ENCODE assay signal across 8 mouse cellular contexts in the genomic region with DNA sequence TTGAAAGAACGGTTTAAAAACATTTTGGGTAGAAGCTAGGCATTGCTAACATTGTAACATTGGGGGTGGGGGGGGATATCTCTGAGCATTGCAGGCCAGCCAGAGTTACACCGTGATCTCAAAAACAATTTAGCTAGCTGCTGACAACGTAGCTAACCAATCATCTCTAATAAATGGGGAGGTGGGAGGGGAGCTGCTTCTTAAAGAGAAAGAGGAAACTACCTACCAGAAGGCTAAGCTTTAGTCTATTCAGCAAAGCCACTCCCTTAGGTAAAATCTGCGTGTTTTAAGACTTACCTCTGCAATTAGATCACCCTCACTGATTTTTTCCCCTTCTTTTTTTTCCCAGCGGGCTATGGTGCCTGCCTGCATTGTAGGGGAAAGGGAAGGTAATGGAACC. TPM values are rescaled to one million over a fixed set of nuclear protein-coding genes. Genes with fewer than 3 reads are reported as not detected.
DNase-seq lines count a peak whose midpoint lies in the region; ATAC-seq and TF ChIP-seq lines count a peak whose summit lies in the region.

No protein-coding gene starts in this region.

- H3K27ac ChIP-seq in kidney, embryonic 16.5 days (ENCODE audit: low read length) = peak overlapping the region; percentile 84; the same call in 1 of the 2 replicates
- H3K27ac ChIP-seq in bone marrow macrophage, adult 2 months (ENCODE audit: insufficient read depth, low read depth, low read length) = no peak overlapping the region
- H3K27ac ChIP-seq in hindbrain, postnatal 0 days = peak overlapping the region; percentile 92; the same call in 1 of the 2 replicates

- no peak for TF ChIP-seq POLR2A in bone marrow macrophage, adult 2 months (IDR thresholded peaks at IDR 0.05; ENCODE audit: borderline replicate concordance, low read depth, low read length)

- no peaks in the 10 kb centered on the region for H3K27me3 ChIP-seq in kidney, embryonic 16.5 days (ENCODE audit: insufficient read depth, low read length)
- H3K27me3 ChIP-seq in hindbrain, postnatal 0 days (ENCODE audit: insufficient read depth, low read length) = no peaks in the 10 kb centered on the region

- H3K36me3 ChIP-seq in kidney, embryonic 16.5 days (ENCODE audit: insufficient read depth, low read length) = peaks cover 22% of the 10 kb centered on the region
- peaks cover 5% of the 10 kb centered on the region; the same call in 1 of the 2 replicates for H3K36me3 ChIP-seq in hindbrain, postnatal 0 days (ENCODE audit: insufficient read depth, low read length)

- peak overlapping the region; percentile 93 for H3K4me3 ChIP-seq in kidney, embryonic 16.5 days (ENCODE audit: low read length)
- H3K4me3 ChIP-seq in bone marrow macrophage, adult 2 months (ENCODE audit: insufficient read depth, low read length) = peak overlapping the region; percentile 84
- peak overlapping the region; percentile 96 for H3K4me3 ChIP-seq in hindbrain, postnatal 0 days (ENCODE audit: low read length)

- H3K4me1 ChIP-seq in kidney, embryonic 16.5 days (ENCODE audit: insufficient read depth, low read length) = peaks cover 13% of the 10 kb centered on the region
- peaks cover 8% of the 10 kb centered on the region for H3K4me1 ChIP-seq in bone marrow macrophage, adult 2 months (ENCODE audit: control insufficient read depth, insufficient read depth, low read length)
- peaks cover 9% of the 10 kb centered on the region; the same call in 1 of the 2 replicates for H3K4me1 ChIP-seq in hindbrain, postnatal 0 days (ENCODE audit: insufficient read depth, low read length)

- no peaks in the 10 kb centered on the region for H3K9me3 ChIP-seq in kidney, embryonic 16.5 days (ENCODE audit: low read length)
- H3K9me3 ChIP-seq in hindbrain, postnatal 0 days (ENCODE audit: low read length) = no peaks in the 10 kb centered on the region

- no peak for ATAC-seq in kidney, embryonic 16.5 days (ENCODE audit: low FRiP score, low TSS enrichment)
- 0 out of 2 replicates have a peak, but pooled peaks have one; percentile 2 for ATAC-seq in hindbrain, postnatal 0 days

- TF ChIP-seq CTCF in bone marrow macrophage, adult 2 months (IDR thresholded peaks at IDR 0.05; ENCODE audit: low read depth, low read length) = no peak
- TF ChIP-seq CTCF in hindbrain, postnatal 0 days (IDR thresholded peaks at IDR 0.05; ENCODE audit: low read depth) = no peak

- WGBS in kidney, embryonic 16.5 days = 20% methylated on average over 5 of the region's 5 CpGs
- 22% methylated on average over 5 of the region's 5 CpGs for WGBS in hindbrain, postnatal 0 days

- H3K9ac ChIP-seq in kidney, embryonic 16.5 days (replicated peaks; ENCODE audit: low read length) = peak overlapping the region; percentile 92
- peak overlapping the region; percentile 98 for H3K9ac ChIP-seq in hindbrain, postnatal 0 days (replicated peaks; ENCODE audit: low read length)

- DNase-seq in kidney, postnatal 25 days = no peak
- DNase-seq in hindbrain, postnatal 0 days (ENCODE audit: low spot score) = peak; percentile 27
- peak; percentile 12 for DNase-seq in naive thymus-derived CD4-positive, alpha-beta T cell, adult 2 months (ENCODE audit: low read depth)
- no peak for DNase-seq in layer of hippocampus, adult 9-11 months
- DNase-seq in thymus, postnatal 10 days (ENCODE audit: low spot score in 2 of 2) = no peak
- no peak for DNase-seq in cerebellum, adult 9-10 months

- H3K4me2 ChIP-seq in kidney, embryonic 16.5 days (replicated peaks; ENCODE audit: low read depth, low read length) = peak overlapping the region; percentile 63
- H3K4me2 ChIP-seq in hindbrain, postnatal 0 days (ENCODE audit: low read depth, low read length) = peak overlapping the region; percentile 81

RNA-seq across cellular contexts. Expression of a gene that starts 1.2 kb away (rescaled TPM):
- polyA plus RNA-seq in kidney, embryonic 16.5 days (2015; fragmentation: Nextera tagmentation; extraction: Ambion mirVana) = 64.0 and 67.9 TPM in 2 replicates
- 29.3 and 32.1 TPM in 2 replicates for polyA plus RNA-seq in bone marrow macrophage, adult 2 months (2012; ENCODE audit: insufficient read depth, insufficient read length, missing spikeins)
- total RNA-seq in hindbrain, postnatal 0 days (2014; rRNA removed) = 72.2 and 77.4 TPM in 2 replicates
- 65.1 and 69.2 TPM in 2 replicates for polyA plus RNA-seq in hindbrain, postnatal 0 days (2015; fragmentation: Nextera tagmentation; extraction: Ambion mirVana)

RNA-seq across cellular contexts. Expression of a gene that starts 41.1 kb away (rescaled TPM):
- 17.0 and 17.9 TPM in 2 replicates for polyA plus RNA-seq in kidney, embryonic 16.5 days (2015; fragmentation: Nextera tagmentation; extraction: Ambion mirVana)
- 14.4 and 19.0 TPM in 2 replicates for polyA plus RNA-seq in bone marrow macrophage, adult 2 months (2012; ENCODE audit: insufficient read depth, insufficient read length, missing spikeins)
- 10.7 and 15.0 TPM in 2 replicates for total RNA-seq in hindbrain, postnatal 0 days (2014; rRNA removed)
- polyA plus RNA-seq in hindbrain, postnatal 0 days (2015; fragmentation: Nextera tagmentation; extraction: Ambion mirVana) = 20.2 and 21.2 TPM in 2 replicates

RNA-seq across cellular contexts. Expression of a gene that starts 41.3 kb away (rescaled TPM):
- 4.9 and 5.3 TPM in 2 replicates for polyA plus RNA-seq in kidney, embryonic 16.5 days (2015; fragmentation: Nextera tagmentation; extraction: Ambion mirVana)
- polyA plus RNA-seq in bone marrow macrophage, adult 2 months (2012; ENCODE audit: insufficient read depth, insufficient read length, missing spikeins) = 0.55 TPM in 1 of 2 replicates, not detected in the other
- 1.2 and 2.6 TPM in 2 replicates for total RNA-seq in hindbrain, postnatal 0 days (2014; rRNA removed)
- 5.5 and 7.7 TPM in 2 replicates for polyA plus RNA-seq in hindbrain, postnatal 0 days (2015; fragmentation: Nextera tagmentation; extraction: Ambion mirVana)

RNA-seq across cellular contexts. Expression of a gene that starts 54.7 kb away (rescaled TPM):
- 232 and 245 TPM in 2 replicates for polyA plus RNA-seq in kidney, embryonic 16.5 days (2015; fragmentation: Nextera tagmentation; extraction: Ambion mirVana)
- polyA plus RNA-seq in bone marrow macrophage, adult 2 months (2012; ENCODE audit: insufficient read depth, insufficient read length, missing spikeins) = 56.0 and 61.1 TPM in 2 replicates
- 131 and 165 TPM in 2 replicates for total RNA-seq in hindbrain, postnatal 0 days (2014; rRNA removed)
- 442 and 445 TPM in 2 replicates for polyA plus RNA-seq in hindbrain, postnatal 0 days (2015; fragmentation: Nextera tagmentation; extraction: Ambion mirVana)

RNA-seq across cellular contexts. Expression of a gene that starts 54.8 kb away (rescaled TPM):
- polyA plus RNA-seq in kidney, embryonic 16.5 days (2015; fragmentation: Nextera tagmentation; extraction: Ambion mirVana) = 417 and 453 TPM in 2 replicates
- polyA plus RNA-seq in bone marrow macrophage, adult 2 months (2012; ENCODE audit: insufficient read depth, insufficient read length, missing spikeins) = 133 and 155 TPM in 2 replicates
- 217 and 251 TPM in 2 replicates for total RNA-seq in hindbrain, postnatal 0 days (2014; rRNA removed)
- polyA plus RNA-seq in hindbrain, postnatal 0 days (2015; fragmentation: Nextera tagmentation; extraction: Ambion mirVana) = 355 and 363 TPM in 2 replicates

Comparison
In these comparisons a context has a peak if more than half of its experiments do, and no peak if none do; other contexts are left out.
1. DNase-seq: peak in hindbrain, postnatal 0 days (single experiment) and naive thymus-derived CD4-positive, alpha-beta T cell, adult 2 months (single experiment); none in kidney, postnatal 25 days (0 of 2), layer of hippocampus, adult 9-11 months (single experiment), thymus, postnatal 10 days (0 of 2) and cerebellum, adult 9-10 months (single experiment).
2. Peak in every context shown above with its lines, with median percentiles within 50 percentile points of each other: H3K4me3 ChIP-seq.